Mouse (Mus musculus): ENCODE measurements around the gene Gnao1. TPM values are rescaled to one million over a fixed set of nuclear protein-coding genes. Genes with fewer than 3 reads are reported as not detected.

The Gnao1 gene
- polyA plus RNA-seq, 1 experiment from 2014 or later = 2.8 TPM

DNA sequence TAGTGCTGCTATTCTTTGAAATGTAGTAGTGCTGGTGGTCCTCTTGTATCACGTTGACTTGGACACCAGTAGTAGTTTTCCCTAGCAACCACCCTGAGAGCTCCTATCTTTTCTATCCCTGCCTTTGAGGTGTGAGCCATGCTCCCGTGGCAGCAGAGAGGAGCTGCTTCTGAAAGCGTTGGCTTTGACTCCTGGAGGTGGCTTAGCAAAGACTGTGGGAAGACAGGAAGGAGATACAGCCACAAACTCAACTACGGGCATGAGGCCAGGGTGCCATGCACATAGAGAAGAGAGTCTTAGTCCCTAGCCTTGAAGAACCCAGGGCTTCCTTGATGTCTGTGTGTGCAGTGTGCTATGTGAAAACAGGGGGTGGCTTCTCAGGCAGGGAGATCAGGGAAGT, 10.2 kb downstream of the Gnao1 start:
- 87% methylated on average over 4 of the region's 4 CpGs for WGBS
- Histone ChIP-seq H3K27ac (no peak overlapping the region), H3K4me2 (replicated peaks) (no peak overlapping the region), H3K36me3 (no peaks in the 10 kb centered on the region), H3K4me3 (no peak overlapping the region), H3K9ac (no peak overlapping the region), H3K27me3 (no peaks in the 10 kb centered on the region), H3K4me1 (no peaks in the 10 kb centered on the region; the same call in 1 of the 2 replicates), H3K9me3 (no peaks in the 10 kb centered on the region)
- ATAC-seq (ENCODE audit: low FRiP score, low read depth) = no peak

DNA sequence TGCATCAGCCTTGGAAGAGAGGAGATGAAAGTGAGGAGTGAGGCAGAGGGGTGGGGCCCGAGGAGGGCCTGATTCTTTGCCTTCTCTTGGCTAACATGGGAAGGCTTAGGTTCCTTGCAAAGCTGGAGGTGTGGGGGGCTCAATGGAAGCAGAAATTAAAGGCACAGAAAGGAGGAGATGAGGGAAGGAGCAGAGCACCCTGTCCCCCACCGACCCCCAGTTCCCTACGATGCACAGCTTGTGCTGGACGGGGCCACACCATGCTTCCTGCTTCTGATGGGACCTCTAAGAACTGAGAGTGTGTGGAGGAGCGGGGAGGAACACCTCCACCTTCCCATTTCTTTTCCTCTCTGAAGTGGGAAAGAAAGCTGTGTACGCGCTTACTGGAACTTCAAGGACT, 11.6 kb downstream of the Gnao1 start:
- no peak for ATAC-seq (ENCODE audit: low FRiP score, low read depth)
- Histone ChIP-seq H3K4me2 (replicated peaks) (no peak overlapping the region), H3K9me3 (no peaks in the 10 kb centered on the region), H3K4me3 (no peak overlapping the region), H3K27ac (no peak overlapping the region), H3K36me3 (no peaks in the 10 kb centered on the region), H3K27me3 (no peaks in the 10 kb centered on the region), H3K4me1 (no peaks in the 10 kb centered on the region; the same call in 1 of the 2 replicates), H3K9ac (no peak overlapping the region)
- WGBS = 91% methylated on average over 7 of the region's 7 CpGs

DNA sequence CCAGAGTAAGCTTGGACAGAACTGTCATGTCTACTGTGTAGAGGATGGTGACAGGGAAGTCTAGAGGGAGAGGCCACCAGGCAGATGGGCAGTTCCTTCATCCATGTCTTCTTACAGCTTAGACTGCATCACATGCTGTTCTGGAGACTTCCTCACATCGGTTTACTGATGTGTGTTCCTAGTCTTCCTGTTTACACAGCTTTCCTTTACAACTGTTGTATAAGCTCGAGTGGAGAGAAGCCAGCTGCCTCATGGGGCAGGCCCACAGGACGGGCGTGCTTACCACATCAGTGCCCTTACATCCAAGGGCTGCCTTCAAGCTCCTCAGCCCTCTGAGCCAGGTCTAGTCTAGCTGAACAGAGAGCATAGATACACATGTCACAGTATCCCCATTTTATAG, 15.6 kb downstream of the Gnao1 start:
- 53% methylated on average over 4 of the region's 4 CpGs for WGBS
- H3K9me3 ChIP-seq = no peaks in the 10 kb centered on the region
- H3K27ac ChIP-seq = no peak overlapping the region
- peaks cover 2% of the 10 kb centered on the region; the same call in 1 of the 2 replicates for H3K4me1 ChIP-seq
- H3K36me3 ChIP-seq = no peaks in the 10 kb centered on the region
- no peak for ATAC-seq (ENCODE audit: low FRiP score, low read depth)
- H3K27me3 ChIP-seq = no peaks in the 10 kb centered on the region
- H3K9ac ChIP-seq = no peak overlapping the region
- H3K4me3 ChIP-seq = no peak overlapping the region
- H3K4me2 ChIP-seq (replicated peaks) = no peak overlapping the region

DNA sequence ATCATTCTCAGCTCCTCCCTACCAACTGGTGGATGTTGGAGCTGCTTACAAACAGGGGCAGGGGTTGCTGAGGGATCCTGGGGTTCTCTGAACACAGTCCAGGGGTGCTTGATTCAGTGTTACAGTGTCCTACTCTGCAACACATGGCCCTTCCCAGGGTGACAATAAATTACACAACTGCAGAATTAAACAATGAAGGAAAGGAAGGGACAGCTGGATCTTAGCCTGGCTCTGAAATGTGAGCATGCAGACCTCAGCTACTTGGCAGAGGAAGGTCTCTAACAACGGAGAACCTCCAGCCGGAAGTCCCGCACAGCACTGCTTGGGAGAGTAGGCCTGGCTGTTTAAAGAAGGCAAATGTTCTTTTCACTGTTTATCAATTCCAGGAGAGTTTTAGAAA, 20.9 kb downstream of the Gnao1 start:
- H3K4me2 ChIP-seq (replicated peaks) = no peak overlapping the region

DNA sequence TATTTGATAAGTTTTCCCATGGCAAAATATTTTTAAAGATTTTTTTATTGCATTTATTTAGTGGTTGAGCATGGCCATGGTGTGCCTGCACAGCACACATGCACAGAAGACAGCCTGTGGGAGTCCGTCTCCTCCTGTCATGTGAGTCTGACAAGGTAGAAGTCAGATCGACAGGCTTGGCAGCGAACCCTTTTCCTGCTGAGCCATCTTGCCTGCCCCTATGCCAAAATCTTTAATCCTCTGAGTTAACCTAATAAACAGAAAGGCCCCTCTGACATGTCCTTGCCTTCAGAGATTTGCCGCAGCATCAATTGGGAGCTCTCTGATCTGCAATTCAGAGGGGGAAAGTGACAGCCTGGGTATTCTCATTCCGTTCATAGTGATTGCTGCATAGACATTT, 26.0 kb downstream of the Gnao1 start:
- Histone ChIP-seq H3K9ac (no peak overlapping the region), H3K27ac (no peak overlapping the region), H3K4me2 (replicated peaks) (no peak overlapping the region), H3K9me3 (no peaks in the 10 kb centered on the region), H3K4me3 (no peak overlapping the region), H3K27me3 (no peaks in the 10 kb centered on the region), H3K4me1 (peaks cover 19% of the 10 kb centered on the region), H3K36me3 (no peaks in the 10 kb centered on the region)
- ATAC-seq (ENCODE audit: low FRiP score, low read depth) = no peak
- WGBS = 71% methylated on average over 5 of the region's 5 CpGs

More for the DNA sequence above, 20.9 kb downstream of the Gnao1 start:
- H3K4me3 ChIP-seq = no peak overlapping the region
- ATAC-seq (ENCODE audit: low FRiP score, low read depth) = peak; percentile 54; the same call in 1 of the 2 replicates
- peaks cover 11% of the 10 kb centered on the region; the same call in 1 of the 2 replicates for H3K4me1 ChIP-seq
- H3K36me3 ChIP-seq = no peaks in the 10 kb centered on the region
- H3K27ac ChIP-seq = peak overlapping the region; percentile 28; the same call in 1 of the 2 replicates
- H3K9me3 ChIP-seq = no peaks in the 10 kb centered on the region
- 51% methylated on average over 3 of the region's 3 CpGs for WGBS
- H3K27me3 ChIP-seq = no peaks in the 10 kb centered on the region
- no peak overlapping the region for H3K9ac ChIP-seq

DNA sequence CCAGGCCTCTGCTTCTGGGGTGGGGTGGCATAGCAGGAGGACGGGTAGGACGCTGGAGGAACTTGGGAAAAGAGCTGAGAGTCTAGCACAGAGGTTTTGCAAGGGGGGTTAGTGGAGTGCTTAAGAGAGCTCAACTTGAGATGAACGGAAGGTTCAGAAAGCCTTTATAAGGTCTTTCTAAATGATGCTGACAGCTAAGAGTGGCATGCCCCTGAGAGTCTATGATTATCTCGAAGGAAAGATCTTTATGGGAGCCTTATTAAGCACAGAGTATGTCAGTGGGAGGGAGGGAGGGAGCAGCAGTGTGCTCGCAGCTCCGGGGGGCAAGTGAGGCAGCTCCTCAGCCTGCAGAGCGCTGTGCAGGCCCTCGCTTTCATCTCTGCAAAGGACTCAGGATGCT, 29.3 kb downstream of the Gnao1 start:
- H3K36me3 ChIP-seq = no peaks in the 10 kb centered on the region
- H3K4me1 ChIP-seq = peaks cover 21% of the 10 kb centered on the region
- no peak overlapping the region for H3K27ac ChIP-seq
- no peaks in the 10 kb centered on the region for H3K27me3 ChIP-seq
- H3K4me2 ChIP-seq (replicated peaks) = no peak overlapping the region
- no peak overlapping the region for H3K9ac ChIP-seq
- ATAC-seq (ENCODE audit: low FRiP score, low read depth) = no peak
- WGBS = 20% methylated on average over 8 of the region's 8 CpGs
- H3K4me3 ChIP-seq = no peak overlapping the region
- H3K9me3 ChIP-seq = no peaks in the 10 kb centered on the region

DNA sequence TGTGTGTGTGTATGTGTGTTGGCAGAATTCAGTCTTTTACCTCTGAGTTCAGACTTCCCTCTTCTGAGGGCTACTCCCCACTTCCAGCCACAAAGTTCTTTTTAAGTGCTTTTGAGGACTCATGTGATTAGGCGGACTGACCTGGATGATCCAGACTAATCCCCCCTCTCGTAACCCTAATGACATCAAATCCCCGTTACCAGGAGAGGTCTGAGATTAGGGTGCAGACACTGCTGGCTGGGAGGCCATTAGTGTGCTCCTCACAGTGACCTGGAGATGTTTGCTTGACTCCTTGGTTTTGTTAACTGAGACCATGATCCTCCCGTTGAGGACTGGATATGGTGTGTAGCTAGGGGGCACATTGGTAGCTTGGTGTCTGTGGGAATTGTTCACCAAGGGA, 30.7 kb downstream of the Gnao1 start:
- no peak for ATAC-seq (ENCODE audit: low FRiP score, low read depth)
- Histone ChIP-seq H3K4me2 (replicated peaks) (no peak overlapping the region), H3K9ac (no peak overlapping the region), H3K27me3 (no peaks in the 10 kb centered on the region), H3K4me3 (no peak overlapping the region), H3K4me1 (peaks cover 21% of the 10 kb centered on the region), H3K36me3 (no peaks in the 10 kb centered on the region), H3K9me3 (no peaks in the 10 kb centered on the region), H3K27ac (no peak overlapping the region)
- WGBS = 54% methylated on average over 4 of the region's 4 CpGs

DNA sequence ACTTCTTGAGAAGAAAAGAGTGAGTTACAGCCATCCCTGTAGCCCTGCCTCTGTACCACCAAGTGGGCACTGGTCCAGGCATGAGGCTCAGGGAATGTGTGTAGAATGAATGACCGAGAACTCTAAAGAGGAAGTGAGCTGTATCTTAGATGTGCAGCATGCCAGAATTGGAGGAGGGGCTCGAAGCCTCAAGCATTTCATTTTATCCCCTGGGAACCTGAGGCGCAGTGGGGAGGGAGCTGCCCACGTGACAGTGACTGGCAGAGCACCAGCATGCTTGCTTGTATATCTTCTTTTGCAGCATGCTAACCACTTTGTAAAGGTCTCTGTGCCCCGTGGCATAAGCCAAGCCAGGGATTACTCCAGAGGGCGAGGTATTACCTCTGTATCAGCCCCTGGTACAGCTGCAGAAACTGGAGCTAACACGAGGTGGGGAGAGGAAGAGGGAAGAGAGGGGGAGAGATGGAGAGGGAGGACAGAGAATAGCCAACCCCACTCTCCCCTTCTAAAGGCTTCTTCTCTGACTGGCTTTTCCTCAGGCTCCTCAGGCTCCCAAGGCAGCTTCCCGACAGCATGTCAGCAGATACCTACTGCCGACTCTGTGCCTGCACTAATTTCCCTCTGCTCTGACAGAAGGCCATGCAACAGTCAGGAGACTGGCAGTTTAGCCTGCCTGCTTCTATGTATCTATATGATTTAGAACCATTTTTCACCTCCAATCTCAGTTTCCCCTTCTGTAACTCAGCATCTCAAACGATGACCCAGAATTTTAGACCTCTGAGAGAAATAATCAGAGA, 31.4 kb downstream of the Gnao1 start:
- Histone ChIP-seq H3K9ac (no peak overlapping the region), H3K9me3 (no peaks in the 10 kb centered on the region), H3K36me3 (no peaks in the 10 kb centered on the region), H3K4me3 (no peak overlapping the region), H3K4me1 (peaks cover 21% of the 10 kb centered on the region), H3K27me3 (no peaks in the 10 kb centered on the region), H3K4me2 (replicated peaks) (no peak overlapping the region), H3K27ac (no peak overlapping the region)
- 47% methylated on average over 10 of the region's 10 CpGs for WGBS
- ATAC-seq (ENCODE audit: low FRiP score, low read depth) = peak; percentile 14; the same call in 1 of the 2 replicates

DNA sequence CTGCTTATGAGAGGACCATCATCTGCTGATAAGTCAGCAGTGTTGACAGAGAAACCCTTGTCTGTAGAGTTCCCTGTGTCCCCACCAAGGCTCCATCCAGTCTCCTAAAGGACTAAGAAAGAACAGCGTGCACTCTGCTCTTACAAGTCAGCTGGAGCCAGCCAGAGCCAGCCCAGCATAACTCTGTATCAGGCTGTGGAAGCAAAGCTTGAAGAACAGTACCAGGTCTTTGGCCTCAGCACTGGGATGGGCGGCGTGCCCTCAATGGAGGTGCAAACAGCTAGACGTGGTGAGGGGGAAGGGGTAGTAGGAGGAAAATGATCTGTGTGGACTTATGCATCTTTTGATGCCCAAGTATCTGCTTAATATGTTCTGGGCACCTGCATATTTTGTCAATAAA, 32.8 kb downstream of the Gnao1 start:
- ATAC-seq (ENCODE audit: low FRiP score, low read depth) = no peak
- H3K9ac ChIP-seq = no peak overlapping the region

DNA sequence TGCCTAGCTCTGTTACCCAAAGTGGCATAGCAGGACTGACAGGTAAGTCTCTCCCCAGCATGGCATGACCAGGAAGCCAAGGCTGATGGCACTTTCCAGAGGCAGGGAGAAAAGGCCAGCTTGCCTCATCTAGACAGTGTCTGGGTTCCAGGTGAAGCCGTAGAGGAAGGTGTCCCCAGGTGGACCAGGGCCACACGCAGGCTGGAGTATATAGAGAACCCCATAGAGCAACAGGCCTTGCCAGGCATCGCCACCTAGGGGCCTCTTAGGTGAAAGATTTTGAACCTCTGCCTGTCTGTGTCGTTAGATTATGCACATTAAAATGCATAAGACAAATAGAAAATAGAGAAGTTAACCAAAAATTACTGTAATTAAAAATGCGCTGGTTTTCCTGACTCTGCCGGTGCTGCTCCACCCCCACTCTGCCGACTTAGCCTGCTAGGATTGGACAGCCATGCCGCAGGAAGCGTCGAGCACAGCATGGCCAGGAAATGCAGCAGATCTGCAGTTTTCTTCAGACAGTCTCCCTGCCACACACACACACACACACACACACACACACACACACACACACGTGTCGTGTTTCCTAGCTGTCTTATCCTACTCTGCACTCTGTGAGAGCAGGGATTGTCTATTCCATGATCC, 34.2 kb downstream of the Gnao1 start:
- H3K9ac ChIP-seq = no peak overlapping the region
- H3K36me3 ChIP-seq = no peaks in the 10 kb centered on the region
- ATAC-seq (ENCODE audit: low FRiP score, low read depth) = no peak
- no peaks in the 10 kb centered on the region for H3K27me3 ChIP-seq
- no peak overlapping the region for H3K4me3 ChIP-seq
- no peak overlapping the region for H3K4me2 ChIP-seq (replicated peaks)
- H3K9me3 ChIP-seq = no peaks in the 10 kb centered on the region
- peaks cover 15% of the 10 kb centered on the region for H3K4me1 ChIP-seq
- no peak overlapping the region for H3K27ac ChIP-seq
- 41% methylated on average over 12 of the region's 12 CpGs for WGBS

More for the DNA sequence above, 32.8 kb downstream of the Gnao1 start:
- Histone ChIP-seq H3K4me3 (no peak overlapping the region), H3K4me1 (peaks cover 21% of the 10 kb centered on the region), H3K27ac (no peak overlapping the region), H3K4me2 (replicated peaks) (no peak overlapping the region), H3K9me3 (no peaks in the 10 kb centered on the region), H3K36me3 (no peaks in the 10 kb centered on the region), H3K27me3 (no peaks in the 10 kb centered on the region)
- 90% methylated on average over 4 of the region's 4 CpGs for WGBS

DNA sequence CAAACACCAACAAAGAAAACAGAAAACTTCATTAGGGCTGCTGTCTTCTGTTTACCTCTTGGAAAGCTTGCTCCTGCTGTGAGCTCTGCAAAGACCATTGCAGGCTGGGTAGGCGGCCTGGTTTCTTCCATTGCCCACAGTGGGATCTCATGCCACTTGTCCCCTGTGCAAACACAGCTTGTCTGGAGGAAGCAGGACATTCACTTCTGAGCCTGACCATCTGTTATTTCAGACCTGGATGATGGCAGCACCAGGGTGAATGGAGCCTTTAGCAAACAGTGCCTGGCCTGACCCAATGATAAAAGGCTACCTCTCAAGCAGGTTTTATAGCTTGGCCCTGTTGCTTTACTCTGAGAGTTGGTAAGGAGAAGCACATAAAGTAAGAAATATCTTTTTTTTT, 35.4 kb downstream of the Gnao1 start:
- ATAC-seq (ENCODE audit: low FRiP score, low read depth) = no peak
- H3K9ac ChIP-seq = no peak overlapping the region
- no peaks in the 10 kb centered on the region for H3K27me3 ChIP-seq
- H3K4me3 ChIP-seq = no peak overlapping the region
- peaks cover 9% of the 10 kb centered on the region for H3K4me1 ChIP-seq
- H3K9me3 ChIP-seq = no peaks in the 10 kb centered on the region
- no peak overlapping the region for H3K27ac ChIP-seq
- WGBS = 94% methylated on average over 1 of the region's 1 CpGs
- no peak overlapping the region for H3K4me2 ChIP-seq (replicated peaks)
- H3K36me3 ChIP-seq = no peaks in the 10 kb centered on the region

DNA sequence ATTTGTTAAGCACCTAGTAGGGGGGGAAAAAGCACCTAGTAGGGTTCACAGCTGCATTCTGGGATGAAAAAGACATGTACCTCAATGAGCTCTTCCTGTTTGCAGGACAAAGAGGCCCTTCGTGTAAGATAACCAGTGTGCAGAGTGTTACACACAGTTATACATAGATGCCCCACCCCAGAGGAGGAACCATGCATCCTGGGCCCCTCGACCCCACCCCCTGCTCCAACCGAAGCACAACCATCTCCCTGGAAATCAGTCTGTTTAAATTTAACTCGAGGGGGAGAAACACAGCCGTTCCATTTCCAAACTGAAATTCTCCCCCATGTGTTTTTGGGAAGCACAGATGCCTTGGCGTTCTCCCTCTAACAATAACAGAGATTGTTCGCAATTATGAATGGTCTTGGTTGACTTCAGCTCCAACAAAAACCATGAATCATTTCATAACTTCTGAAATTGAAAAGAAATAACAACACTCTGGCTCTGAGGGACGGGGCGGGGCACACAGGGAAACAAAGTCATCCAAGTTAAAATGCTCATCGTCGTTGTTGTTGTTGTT, 42.4 kb downstream of the Gnao1 start:
- WGBS = 76% methylated on average over 11 of the region's 11 CpGs

More for the DNA sequence above, 42.4 kb downstream of the Gnao1 start:
- no peak for ATAC-seq (ENCODE audit: low FRiP score, low read depth)
- H3K36me3 ChIP-seq = no peaks in the 10 kb centered on the region
- H3K4me3 ChIP-seq = no peak overlapping the region
- no peaks in the 10 kb centered on the region for H3K9me3 ChIP-seq
- H3K27me3 ChIP-seq = no peaks in the 10 kb centered on the region
- H3K4me2 ChIP-seq (replicated peaks) = no peak overlapping the region
- H3K9ac ChIP-seq = no peak overlapping the region
- no peaks in the 10 kb centered on the region for H3K4me1 ChIP-seq
- H3K27ac ChIP-seq = no peak overlapping the region
